ENCODE assay signal across 13 mouse cellular contexts in the genomic region with DNA sequence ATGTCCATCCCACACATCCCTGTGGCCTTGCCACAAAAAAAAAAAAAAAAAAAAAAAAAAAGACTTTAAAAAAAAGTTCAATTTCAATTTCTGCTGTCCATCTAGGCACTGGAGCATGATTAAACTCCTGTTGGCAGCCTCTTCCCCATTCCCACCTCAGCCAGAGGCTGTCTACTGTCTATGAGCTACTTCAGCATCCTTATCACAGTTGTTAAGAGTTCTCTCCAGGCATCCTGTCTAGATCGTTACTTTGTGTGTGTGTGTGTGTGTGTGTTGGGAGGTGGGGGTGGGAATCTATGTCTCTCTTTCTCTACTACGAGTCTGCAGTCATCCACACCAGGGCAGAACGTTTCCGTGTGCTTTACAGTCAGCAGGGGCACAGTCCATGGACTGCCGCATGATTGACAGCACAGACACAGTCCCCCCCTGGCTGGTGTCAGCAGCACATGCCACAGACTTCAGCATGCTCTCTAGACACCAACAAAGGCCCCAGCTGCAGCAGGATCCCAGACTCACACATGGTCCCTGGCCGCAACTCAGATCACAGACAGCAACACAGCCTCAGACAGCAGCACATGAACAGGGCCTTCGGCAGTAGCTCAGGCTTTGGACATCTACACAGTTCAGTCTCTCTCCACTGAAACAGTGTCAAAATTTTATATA. TPM values are rescaled to one million over a fixed set of nuclear protein-coding genes. Genes with fewer than 3 reads are reported as not detected.
A peak's percentile ranks its signal among the peaks of the same experiment; 100 is the strongest.
DNase-seq lines count a peak whose midpoint lies in the region; ATAC-seq lines count a peak whose summit lies in the region.
"Had no signal": no experiment of that assay in that cellular context is flagged by ENCODE, and none has a peak within 500 bp of the region (broad histone marks: within the 10 kb centered on the region; RNA-seq: fewer than 3 reads in every experiment).

No protein-coding gene starts in this region.

- H3K4me2 ChIP-seq in neural tube, embryonic 11.5 days (ENCODE audit: low read depth), result no peak overlapping the region
- no peak overlapping the region for H3K4me2 ChIP-seq in neural tube, embryonic 15.5 days
- H3K4me2 ChIP-seq in midbrain, embryonic 12.5 days (replicated peaks), result no peak overlapping the region

- H3K36me3 ChIP-seq in neural tube, embryonic 11.5 days (ENCODE audit: control insufficient read depth, insufficient read depth, low read length), result no peaks in the 10 kb centered on the region
- H3K36me3 ChIP-seq in neural tube, embryonic 15.5 days, result no peaks in the 10 kb centered on the region; the same call in 1 of the 2 replicates
- H3K36me3 ChIP-seq in midbrain, embryonic 12.5 days, result no peaks in the 10 kb centered on the region

- ATAC-seq in neural tube, embryonic 11.5 days (ENCODE audit: insufficient read depth, low FRiP score, low TSS enrichment), result peak; percentile 68
- ATAC-seq in neural tube, embryonic 15.5 days (ENCODE audit: low FRiP score), result no peak
- ATAC-seq in midbrain, embryonic 12.5 days (ENCODE audit: low FRiP score, low read depth), result peak; percentile 96

- no peak overlapping the region for H3K4me3 ChIP-seq in neural tube, embryonic 11.5 days (ENCODE audit: low read depth, low read length)
- no peak overlapping the region for H3K4me3 ChIP-seq in neural tube, embryonic 15.5 days (replicated peaks)
- H3K4me3 ChIP-seq in midbrain, embryonic 12.5 days, result no peak overlapping the region

- H3K9me3 ChIP-seq in neural tube, embryonic 11.5 days (ENCODE audit: control insufficient read depth, low read length), result no peaks in the 10 kb centered on the region
- H3K9me3 ChIP-seq in neural tube, embryonic 15.5 days (replicated peaks), result no peaks in the 10 kb centered on the region
- H3K9me3 ChIP-seq in midbrain, embryonic 12.5 days, result no peaks in the 10 kb centered on the region

- intact Hi-C loops in left cerebral cortex, postnatal 14 days (cut with DNase I), result no loop called here

- WGBS in neural tube, embryonic 11.5 days, result 66% methylated on average over 7 of the region's 7 CpGs
- WGBS in neural tube, embryonic 15.5 days, result 43% methylated on average over 7 of the region's 7 CpGs
- 65% methylated on average over 7 of the region's 7 CpGs for WGBS in midbrain, embryonic 12.5 days

- H3K27ac ChIP-seq in neural tube, embryonic 11.5 days (ENCODE audit: low read depth, low read length), result no peak overlapping the region
- no peak overlapping the region for H3K27ac ChIP-seq in neural tube, embryonic 15.5 days (replicated peaks)
- H3K27ac ChIP-seq in midbrain, embryonic 12.5 days (replicated peaks), result no peak overlapping the region

- H3K27me3 ChIP-seq in neural tube, embryonic 11.5 days (ENCODE audit: control insufficient read depth, insufficient read depth, low read length), result no peaks in the 10 kb centered on the region
- H3K27me3 ChIP-seq in neural tube, embryonic 15.5 days (replicated peaks), result no peaks in the 10 kb centered on the region
- H3K27me3 ChIP-seq in midbrain, embryonic 12.5 days, result no peaks in the 10 kb centered on the region

- no peaks in the 10 kb centered on the region for H3K4me1 ChIP-seq in neural tube, embryonic 11.5 days (ENCODE audit: control insufficient read depth, insufficient read depth, low read length)
- H3K4me1 ChIP-seq in neural tube, embryonic 15.5 days, result no peaks in the 10 kb centered on the region
- H3K4me1 ChIP-seq in midbrain, embryonic 12.5 days, result peaks cover 2% of the 10 kb centered on the region; the same call in 1 of the 2 replicates

- peak; percentile 34 for DNase-seq in embryo, embryonic 11 days
- DNase-seq in embryo, embryonic 9.5 days (ENCODE audit: extremely low spot score), result no peak
- peak; percentile 45 for DNase-seq in neural tube, embryonic 11.5 days (ENCODE audit: low spot score)
- DNase-seq in thymus, postnatal 36 days, result peak; percentile 74 to 89
- DNase-seq in left cerebral cortex, postnatal 14 days (ENCODE audit: low spot score in 2 of 2), result no peak
- DNase-seq in gastrocnemius, adult 18-20 months (ENCODE audit: low spot score), result no peak
- DNase-seq: kidney, adult 8-10 months; right cerebral cortex, adult 18-20 months had no signal

- H3K9ac ChIP-seq in neural tube, embryonic 11.5 days (ENCODE audit: low read length), result no peak overlapping the region
- no peak overlapping the region for H3K9ac ChIP-seq in neural tube, embryonic 15.5 days (replicated peaks)
- no peak overlapping the region for H3K9ac ChIP-seq in midbrain, embryonic 12.5 days (replicated peaks)

RNA-seq across cellular contexts. Expression of a gene that starts 16.2 kb away (rescaled TPM):
- 0.14 TPM in 1 of 2 replicates, not detected in the other for polyA plus RNA-seq in neural tube, embryonic 11.5 days (2014; fragmentation: Nextera tagmentation; extraction: Ambion mirVana)
- 13.1 TPM in 1 of 2 replicates, not detected in the other for polyA plus RNA-seq in neural tube, embryonic 15.5 days (2015; fragmentation: Nextera tagmentation; extraction: Ambion mirVana)
- not detected in 2 replicates for polyA plus RNA-seq in midbrain, embryonic 12.5 days (2016; fragmentation: Nextera tagmentation; extraction: Ambion mirVana)
- total RNA-seq in left cerebral cortex, postnatal 14 days (2021), result not detected
- total RNA-seq in gastrocnemius, adult 18-20 months (2021), result not detected
- total RNA-seq: adrenal gland, postnatal 4 days; left cerebral cortex, postnatal 25 days had no signal
- polyA plus RNA-seq: stomach, embryonic 14.5 days had no signal

RNA-seq across cellular contexts. Expression of a gene that starts 40.9 kb away (rescaled TPM):
- 0.16 and 0.31 TPM in 2 replicates for polyA plus RNA-seq in neural tube, embryonic 11.5 days (2014; fragmentation: Nextera tagmentation; extraction: Ambion mirVana)
- 0.04 and 11.6 TPM in 2 replicates for polyA plus RNA-seq in neural tube, embryonic 15.5 days (2015; fragmentation: Nextera tagmentation; extraction: Ambion mirVana)
- 0.06 and 0.10 TPM in 2 replicates for polyA plus RNA-seq in midbrain, embryonic 12.5 days (2016; fragmentation: Nextera tagmentation; extraction: Ambion mirVana)
- total RNA-seq in left cerebral cortex, postnatal 14 days (2021), result under 1 TPM; 0.27 to 0.37 TPM
- total RNA-seq in gastrocnemius, adult 18-20 months (2021), result not detected

RNA-seq across cellular contexts. Expression of a gene that starts 41.0 kb away (rescaled TPM):
- 61.8 and 65.5 TPM in 2 replicates for polyA plus RNA-seq in neural tube, embryonic 11.5 days (2014; fragmentation: Nextera tagmentation; extraction: Ambion mirVana)
- polyA plus RNA-seq in neural tube, embryonic 15.5 days (2015; fragmentation: Nextera tagmentation; extraction: Ambion mirVana), result 50.1 and 53.8 TPM in 2 replicates
- 47.3 and 56.2 TPM in 2 replicates for polyA plus RNA-seq in midbrain, embryonic 12.5 days (2016; fragmentation: Nextera tagmentation; extraction: Ambion mirVana)
- 10 to 100 TPM; 21.2 to 24.3 TPM for total RNA-seq in left cerebral cortex, postnatal 14 days (2021)
- 10 to 100 TPM; 81.0 to 87.2 TPM for total RNA-seq in gastrocnemius, adult 18-20 months (2021)

Comparison
In these comparisons a context has a peak if more than half of its experiments do, and no peak if none do; other contexts are left out.
1. DNase-seq: peak in embryo, embryonic 11 days (single experiment), neural tube, embryonic 11.5 days (single experiment) and thymus, postnatal 36 days (2 of 2); none in embryo, embryonic 9.5 days (single experiment), left cerebral cortex, postnatal 14 days (0 of 2) and gastrocnemius, adult 18-20 months (single experiment).